Mouse (Mus musculus) monocyte, adult 2 months (primary cell): ENCODE results near the gene Plekho1.
"Not testable (repeated sequence)": the region's sequence is repeated elsewhere in the genome, so short reads cannot be mapped to it uniquely, and the experiment has no call there.

Experiments used
- DNase-seq, 2 experiments: peaks; one replicate each; pipeline ENCODE4 v3.0.0; 2022; ENCODE audit warnings: low spot score in 2 of 2, low read depth in 1 of 2

The Plekho1 gene

GRCm38 (mm10) chr3:95995802-95996428, at the start of gene Plekho1:
Plekho1 (minus strand) TSS chr3:95996001.
- DNase-seq: no peak

GRCm38 (mm10) chr3:96044559-96044958, 48.8 kb upstream of the Plekho1 start:
- not testable (repeated sequence) for DNase-seq

GRCm38 (mm10) chr3:96043104-96043503, 47.3 kb upstream of the Plekho1 start:
- DNase-seq: no peak

GRCm38 (mm10) chr3:96041079-96041478, 45.3 kb upstream of the Plekho1 start:
- DNase-seq: no peak

GRCm38 (mm10) chr3:96040663-96041006, 44.8 kb upstream of the Plekho1 start:
- DNase-seq: no peak

GRCm38 (mm10) chr3:96039857-96040662, 44.3 kb upstream of the Plekho1 start:
- DNase-seq: no peak

- DNase-seq: no peak
Observed at GRCm38 (mm10) chr3:96038851-96039250, 43.0 kb upstream of the Plekho1 start.

- no peak for DNase-seq
Observed at GRCm38 (mm10) chr3:96038156-96038555, 42.4 kb upstream of the Plekho1 start.

GRCm38 (mm10) chr3:96036796-96037195, 41.0 kb upstream of the Plekho1 start:
- DNase-seq: no peak

GRCm38 (mm10) chr3:96033046-96033445, 37.2 kb upstream of the Plekho1 start:
- no peak for DNase-seq

- DNase-seq: no peak
Observed at GRCm38 (mm10) chr3:96032652-96033017, 36.8 kb upstream of the Plekho1 start.

- DNase-seq: no peak
Observed at GRCm38 (mm10) chr3:96031991-96032651, 36.3 kb upstream of the Plekho1 start.

GRCm38 (mm10) chr3:96029766-96030165, 34.0 kb upstream of the Plekho1 start:
- DNase-seq: no peak

- no peak for DNase-seq
Observed at GRCm38 (mm10) chr3:96029336-96029735, 33.5 kb upstream of the Plekho1 start.

- no peak for DNase-seq
Observed at GRCm38 (mm10) chr3:96027875-96028274, 32.1 kb upstream of the Plekho1 start.

GRCm38 (mm10) chr3:96027145-96027544, 31.3 kb upstream of the Plekho1 start:
- no peak for DNase-seq

- no peak for DNase-seq
Observed at GRCm38 (mm10) chr3:96021421-96022128, 25.8 kb upstream of the Plekho1 start.

- no peak for DNase-seq
Observed at GRCm38 (mm10) chr3:96020735-96021134, 24.9 kb upstream of the Plekho1 start.

GRCm38 (mm10) chr3:96017461-96017860, 21.7 kb upstream of the Plekho1 start:
- no peak for DNase-seq

GRCm38 (mm10) chr3:96016257-96016889, 20.6 kb upstream of the Plekho1 start:
- DNase-seq: no peak

GRCm38 (mm10) chr3:96015681-96016080, 19.9 kb upstream of the Plekho1 start:
- no peak for DNase-seq
